ENCODE assay signal across 29 mouse cellular contexts in the genomic region with DNA sequence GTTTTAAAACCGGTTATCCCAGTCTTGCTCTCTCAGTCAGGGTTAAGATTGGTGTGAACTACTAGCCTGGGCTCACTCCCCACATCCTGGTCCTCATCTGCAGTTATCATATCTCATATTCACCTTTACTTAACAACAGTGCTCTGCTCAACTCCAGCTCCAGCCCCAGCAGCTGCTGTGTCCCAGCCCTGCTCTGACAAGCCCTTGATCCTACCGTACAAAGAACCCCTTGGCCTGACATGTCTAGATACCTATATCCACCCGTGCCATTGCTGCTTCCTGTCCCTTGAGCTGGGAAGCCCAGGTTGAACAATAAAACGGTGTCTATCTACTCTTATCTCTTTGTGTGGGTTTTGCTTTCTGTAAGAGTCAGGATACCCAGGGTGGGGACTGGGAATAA. TPM values are rescaled to one million over a fixed set of nuclear protein-coding genes. Genes with fewer than 3 reads are reported as not detected.
"Had no signal": no experiment of that assay in that cellular context is flagged by ENCODE, and none has a peak within 500 bp of the region (broad histone marks: within the 10 kb centered on the region; RNA-seq: fewer than 3 reads in every experiment).

No protein-coding gene starts in this region.

- H3K4me3 ChIP-seq: liver, embryonic 15.5 days; lung, embryonic 15.5 days; megakaryocyte, embryonic 14.5 days; midbrain, embryonic 10.5 days; midbrain, embryonic 12.5 days; myocyte; neural tube, embryonic 13.5 days; neural tube, embryonic 15.5 days; stomach, embryonic 15.5 days had no signal

- DNase-seq: liver, postnatal 0 days; lung, adult 2 months; lung, postnatal 14 days; lung, postnatal 36 days; midbrain, embryonic 14.5 days; retina, postnatal 1 day; right cerebral cortex, adult 18-20 months; right cerebral cortex, postnatal 25 days; right cerebral cortex, postnatal 4 days; spleen, adult 18-20 months; thymus, adult 2 months; thymus, postnatal 25 days; thymus, postnatal 4 days had no signal

- H3K27ac ChIP-seq: liver, embryonic 15.5 days; lung, embryonic 15.5 days; macrophage; midbrain, embryonic 10.5 days; midbrain, embryonic 12.5 days; neural tube, embryonic 13.5 days; neural tube, embryonic 15.5 days; stomach, embryonic 15.5 days had no signal

- H3K9me3 ChIP-seq: liver, embryonic 15.5 days; lung, embryonic 15.5 days; midbrain, embryonic 12.5 days; neural tube, embryonic 13.5 days; neural tube, embryonic 15.5 days; stomach, embryonic 15.5 days had no signal

- H3K36me3 ChIP-seq: liver, embryonic 15.5 days; lung, embryonic 15.5 days; midbrain, embryonic 10.5 days; midbrain, embryonic 12.5 days; neural tube, embryonic 13.5 days; neural tube, embryonic 15.5 days; stomach, embryonic 15.5 days had no signal

- H3K4me1 ChIP-seq: liver, embryonic 15.5 days; lung, embryonic 15.5 days; midbrain, embryonic 10.5 days; midbrain, embryonic 12.5 days; neural tube, embryonic 13.5 days; neural tube, embryonic 15.5 days; stomach, embryonic 15.5 days had no signal

- H3K4me2 ChIP-seq: liver, embryonic 15.5 days; lung, embryonic 15.5 days; midbrain, embryonic 12.5 days; neural tube, embryonic 13.5 days; neural tube, embryonic 15.5 days; stomach, embryonic 15.5 days had no signal

- H3K9ac ChIP-seq: liver, embryonic 15.5 days; liver, postnatal 0 days; lung, embryonic 15.5 days; midbrain, embryonic 12.5 days; neural tube, embryonic 13.5 days; neural tube, embryonic 15.5 days; stomach, embryonic 15.5 days had no signal

- ATAC-seq: liver, postnatal 0 days; lung, postnatal 0 days; midbrain, embryonic 16.5 days had no signal

- H3K27me3 ChIP-seq: liver, embryonic 15.5 days; lung, embryonic 15.5 days; megakaryocyte, embryonic 14.5 days; midbrain, embryonic 12.5 days; neural tube, embryonic 13.5 days; neural tube, embryonic 15.5 days; stomach, embryonic 15.5 days had no signal

RNA-seq across cellular contexts. Expression of gene Lim2, which starts 2.0 kb away (rescaled TPM):
- polyA plus RNA-seq: liver, embryonic 15.5 days; liver, postnatal 0 days; lung, adult 2 months; lung, embryonic 15.5 days; lung, postnatal 0 days; macrophage; midbrain, embryonic 12.5 days; midbrain, embryonic 14.5 days; midbrain, embryonic 16.5 days; myocyte; neural tube, embryonic 11.5 days; neural tube, embryonic 13.5 days; neural tube, embryonic 15.5 days; small intestine, adult 2 months; testis, adult 2 months; urinary bladder, adult 2 months had no signal

RNA-seq across cellular contexts. Expression of gene Nkg7, which starts 7.4 kb away (rescaled TPM):
- polyA plus RNA-seq: midbrain, embryonic 10.5 days; midbrain, embryonic 12.5 days; midbrain, embryonic 14.5 days; midbrain, embryonic 16.5 days; myocyte; neural tube, embryonic 11.5 days; neural tube, embryonic 13.5 days; neural tube, embryonic 15.5 days; testis, adult 2 months had no signal

RNA-seq across cellular contexts. Expression of gene Cldnd2, which starts 11.1 kb away (rescaled TPM):
- polyA plus RNA-seq: liver, embryonic 15.5 days; liver, postnatal 0 days; lung, adult 2 months; lung, embryonic 15.5 days; macrophage; midbrain, embryonic 10.5 days; midbrain, embryonic 12.5 days; midbrain, embryonic 14.5 days; midbrain, embryonic 16.5 days; myocyte; neural tube, embryonic 11.5 days; neural tube, embryonic 13.5 days; neural tube, embryonic 15.5 days; small intestine, adult 2 months; stomach, embryonic 15.5 days; thymus, adult 2 months; urinary bladder, adult 2 months had no signal

RNA-seq across cellular contexts. Expression of gene Gm45233, which starts 14.4 kb away (rescaled TPM):
- polyA plus RNA-seq: liver, embryonic 15.5 days; liver, postnatal 0 days; lung, postnatal 0 days; macrophage; midbrain, embryonic 10.5 days; midbrain, embryonic 14.5 days; neural tube, embryonic 11.5 days had no signal
